Mouse (Mus musculus): ENCODE measurements around the gene Aldh1l1.
A peak's percentile ranks its signal among the peaks of the same experiment; 100 is the strongest.

- TF ChIP-seq POLR2AphosphoS5 (IDR thresholded peaks at IDR 0.05; ENCODE audit: insufficient replicate concordance, low read depth, low read length) (no peak), CTCF (IDR thresholded peaks at IDR 0.05; ENCODE audit: low read depth, low read length) (no peak), GATA1 (IDR thresholded peaks at IDR 0.05; ENCODE audit: borderline replicate concordance, low read length) (no peak), TAL1 (conservative IDR thresholded peaks at IDR 0.05; ENCODE audit: low read depth, low read length) (peak; percentile 84)
Measured at GRCm38 (mm10) chr6:90622758-90623455, 136.7 kb downstream of the Aldh1l1 start.

All from G1E (cell line).